Mouse (Mus musculus): ENCODE measurements around the gene Manf. TPM values are rescaled to one million over a fixed set of nuclear protein-coding genes. Genes with fewer than 3 reads are reported as not detected.
A peak's percentile ranks its signal among the peaks of the same experiment; 100 is the strongest.

The Manf gene
- polyA plus RNA-seq, 1 experiment: 59.1 TPM

DNA sequence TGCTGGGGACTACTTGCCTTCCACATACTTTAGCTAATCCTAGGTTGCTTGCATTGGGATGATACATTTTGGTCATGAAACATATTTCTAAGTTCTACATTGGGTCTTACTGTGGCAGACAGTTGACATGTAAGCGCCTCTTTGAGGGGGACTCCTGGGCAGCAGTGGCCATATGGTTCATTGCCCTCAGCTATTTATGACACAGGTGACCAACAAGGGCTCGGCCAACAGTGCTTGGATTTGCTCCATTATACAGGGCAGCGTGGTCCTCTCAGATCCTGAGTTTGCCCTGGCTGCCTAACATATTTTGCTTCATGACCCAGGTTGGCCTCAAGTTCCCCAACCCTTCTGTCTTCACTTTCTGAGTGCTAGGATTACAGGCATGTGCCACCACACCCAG lies 15.1 kb downstream of the Manf start:
- Histone ChIP-seq H3K4me3 (ENCODE audit: insufficient read depth, low read length) (no peak overlapping the region), H3K4me1 (ENCODE audit: control insufficient read depth, insufficient read depth, low read length) (no peaks in the 10 kb centered on the region; the same call in 1 of the 2 replicates), H3K27ac (ENCODE audit: insufficient read depth, low read length) (no peak overlapping the region)
- TF ChIP-seq CTCF (IDR thresholded peaks at IDR 0.05; ENCODE audit: extremely low read depth, insufficient read depth, low read length) (no peak), POLR2A (IDR thresholded peaks at IDR 0.05; ENCODE audit: extremely low read depth, insufficient read depth, low read length) (no peak)

DNA sequence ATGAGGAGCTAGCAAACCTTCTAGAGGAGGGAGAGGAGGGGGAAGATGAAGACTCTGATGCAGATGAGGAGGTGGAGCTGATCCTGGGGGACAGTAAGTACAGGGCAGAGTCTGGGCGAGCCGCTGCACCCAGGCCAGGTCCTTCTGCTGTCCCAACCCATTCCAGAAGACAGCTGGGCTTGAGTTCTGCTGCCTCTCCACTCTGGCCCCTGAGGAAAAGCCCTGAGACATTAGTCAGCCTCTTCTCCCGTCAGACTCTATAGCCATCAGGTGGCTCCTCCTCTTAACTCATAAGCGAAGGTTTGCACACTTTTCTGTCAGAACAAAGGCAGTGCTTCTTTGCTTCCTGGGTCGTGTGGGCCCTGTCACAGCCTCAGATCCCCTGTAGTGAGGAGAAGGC lies 17.6 kb downstream of the Manf start:
- Histone ChIP-seq H3K27ac (ENCODE audit: insufficient read depth, low read length) (no peak overlapping the region), H3K4me3 (ENCODE audit: insufficient read depth, low read length) (no peak overlapping the region), H3K4me1 (ENCODE audit: control insufficient read depth, insufficient read depth, low read length) (no peaks in the 10 kb centered on the region)
- TF ChIP-seq POLR2A (IDR thresholded peaks at IDR 0.05; ENCODE audit: extremely low read depth, insufficient read depth, low read length): no peak
- no peak for TF ChIP-seq CTCF (IDR thresholded peaks at IDR 0.05; ENCODE audit: extremely low read depth, insufficient read depth, low read length)

DNA sequence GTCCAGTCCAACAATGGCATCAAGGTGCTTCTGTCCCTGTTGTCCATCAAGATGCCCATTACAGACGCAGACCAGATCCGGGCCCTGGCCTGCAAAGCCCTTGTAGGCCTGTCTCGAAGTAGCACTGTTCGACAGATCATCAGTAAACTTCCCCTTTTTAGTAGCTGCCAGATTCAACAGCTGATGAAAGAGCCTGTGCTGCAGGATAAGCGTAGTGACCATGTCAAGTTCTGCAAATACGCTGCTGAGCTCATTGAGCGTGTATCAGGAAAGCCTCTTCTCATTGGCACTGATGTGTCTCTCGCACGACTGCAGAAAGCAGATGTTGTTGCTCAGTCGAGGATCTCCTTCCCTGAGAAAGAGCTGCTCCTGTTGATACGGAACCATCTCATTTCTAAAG lies 33.7 kb downstream of the Manf start:
- Histone ChIP-seq H3K27ac (ENCODE audit: insufficient read depth, low read length) (no peak overlapping the region), H3K4me1 (ENCODE audit: control insufficient read depth, insufficient read depth, low read length) (no peaks in the 10 kb centered on the region), H3K4me3 (ENCODE audit: insufficient read depth, low read length) (no peak overlapping the region)
- TF ChIP-seq CTCF (IDR thresholded peaks at IDR 0.05; ENCODE audit: extremely low read depth, insufficient read depth, low read length) (no peak), POLR2A (IDR thresholded peaks at IDR 0.05; ENCODE audit: extremely low read depth, insufficient read depth, low read length) (no peak)

DNA sequence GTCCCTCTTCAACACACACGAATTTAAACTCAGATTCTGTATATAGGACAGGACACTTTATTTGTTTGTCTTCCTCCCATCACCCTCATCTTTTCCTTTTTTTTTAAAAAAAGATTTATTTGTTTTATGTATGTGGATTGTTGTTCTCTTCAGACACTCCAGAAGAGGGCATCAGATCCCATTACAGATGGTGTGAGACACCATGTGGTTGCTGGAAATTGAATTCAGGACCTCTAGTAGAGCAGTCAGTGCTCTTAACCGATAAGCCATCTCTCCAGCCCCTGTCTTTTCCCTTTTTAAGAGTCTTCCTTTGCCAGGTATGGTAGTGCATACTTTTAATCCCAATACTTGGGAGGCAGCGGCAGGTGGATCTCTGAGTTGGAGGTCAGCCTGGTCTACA lies 35.1 kb downstream of the Manf start:
- Histone ChIP-seq H3K27ac (ENCODE audit: insufficient read depth, low read length) (no peak overlapping the region), H3K4me1 (ENCODE audit: control insufficient read depth, insufficient read depth, low read length) (no peaks in the 10 kb centered on the region), H3K4me3 (ENCODE audit: insufficient read depth, low read length) (no peak overlapping the region)
- TF ChIP-seq POLR2A (IDR thresholded peaks at IDR 0.05; ENCODE audit: extremely low read depth, insufficient read depth, low read length) (no peak), CTCF (IDR thresholded peaks at IDR 0.05; ENCODE audit: extremely low read depth, insufficient read depth, low read length) (no peak)

DNA sequence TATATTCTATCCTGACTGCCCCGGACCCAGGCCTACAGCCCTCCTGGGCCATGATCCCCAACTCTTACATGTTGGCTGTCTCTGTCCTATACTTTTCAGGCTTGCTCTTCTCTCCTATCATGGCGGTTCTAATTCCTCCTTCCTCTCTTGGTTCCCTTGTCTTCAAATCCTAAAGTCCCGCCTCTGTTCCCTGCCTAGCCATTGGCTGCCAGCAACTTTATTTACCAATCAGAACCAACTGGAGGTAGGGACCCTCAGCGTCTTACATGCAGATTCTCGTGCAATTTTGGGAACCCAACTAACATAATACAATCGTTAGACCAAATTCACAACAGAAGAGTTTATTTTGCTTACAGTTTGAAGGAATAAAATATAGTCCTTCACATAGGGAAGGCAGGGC lies 49.0 kb downstream of the Manf start:
- Histone ChIP-seq H3K27ac (ENCODE audit: insufficient read depth, low read length) (no peak overlapping the region), H3K4me3 (ENCODE audit: insufficient read depth, low read length) (no peak overlapping the region), H3K4me1 (ENCODE audit: control insufficient read depth, insufficient read depth, low read length) (no peaks in the 10 kb centered on the region)
- TF ChIP-seq CTCF (IDR thresholded peaks at IDR 0.05; ENCODE audit: extremely low read depth, insufficient read depth, low read length): no peak
- TF ChIP-seq POLR2A (IDR thresholded peaks at IDR 0.05; ENCODE audit: extremely low read depth, insufficient read depth, low read length): no peak

DNA sequence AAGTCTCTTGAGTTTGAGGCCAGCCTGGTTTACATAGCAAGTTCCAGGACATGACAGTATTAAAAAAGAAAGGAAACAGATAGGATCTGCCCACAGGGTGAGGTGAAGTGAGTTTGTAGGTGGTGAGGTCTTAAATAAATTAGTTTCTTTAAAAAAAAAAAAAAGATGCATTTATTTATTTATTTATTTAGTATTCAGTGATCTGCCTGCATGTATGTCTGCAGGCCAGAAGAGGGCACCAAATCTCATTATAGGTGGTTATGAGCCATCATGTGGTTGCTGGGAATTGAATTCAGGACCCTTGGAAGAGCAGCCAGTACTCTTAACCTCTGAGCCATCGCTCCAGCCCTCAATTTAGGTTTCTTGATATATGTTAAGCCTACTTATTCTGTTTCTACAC lies 51.2 kb downstream of the Manf start:
- H3K4me1 ChIP-seq (ENCODE audit: control insufficient read depth, insufficient read depth, low read length): no peaks in the 10 kb centered on the region
- TF ChIP-seq CTCF (IDR thresholded peaks at IDR 0.05; ENCODE audit: extremely low read depth, insufficient read depth, low read length) (no peak), POLR2A (IDR thresholded peaks at IDR 0.05; ENCODE audit: extremely low read depth, insufficient read depth, low read length) (no peak)
- no peak overlapping the region for H3K27ac ChIP-seq (ENCODE audit: insufficient read depth, low read length)
- H3K4me3 ChIP-seq (ENCODE audit: insufficient read depth, low read length): no peak overlapping the region

DNA sequence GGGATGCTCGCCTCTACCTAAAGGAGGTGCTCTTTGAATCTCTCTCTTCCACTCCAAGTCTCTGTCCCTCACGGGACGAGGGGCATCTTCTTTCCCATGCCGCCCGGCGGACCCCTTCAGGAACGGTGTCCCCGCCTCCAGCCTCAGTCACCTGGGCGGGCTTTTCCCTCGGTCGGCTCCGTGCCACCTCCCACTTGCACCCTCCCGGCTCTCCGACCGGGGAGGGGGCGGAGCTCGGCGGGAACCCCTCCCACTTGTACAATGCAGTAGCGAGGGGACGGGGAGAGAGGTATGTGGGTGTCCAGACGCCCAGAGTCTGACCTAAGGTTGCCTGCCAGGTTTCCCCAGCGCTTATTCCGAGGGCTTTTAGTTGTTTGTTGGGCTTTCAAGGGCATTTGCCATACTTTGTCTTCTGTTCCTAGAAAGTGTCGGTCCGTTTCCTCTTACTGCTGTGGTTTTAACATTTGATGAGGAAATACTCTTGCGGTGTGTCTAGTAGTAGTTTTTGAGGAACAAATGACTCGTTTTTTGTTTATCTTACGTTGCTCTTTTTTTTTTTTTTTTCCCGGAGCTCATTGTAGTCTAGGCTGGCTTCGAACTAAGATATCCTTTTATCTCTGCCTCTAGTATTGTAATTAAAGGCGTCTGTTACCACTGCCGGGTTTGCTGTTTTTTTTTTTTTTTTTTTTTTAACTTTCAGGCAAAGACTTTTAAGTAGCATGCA lies 69.2 kb downstream of the Manf start:
- TF ChIP-seq POLR2A (IDR thresholded peaks at IDR 0.05; ENCODE audit: extremely low read depth, insufficient read depth, low read length) (no peak), CTCF (IDR thresholded peaks at IDR 0.05; ENCODE audit: extremely low read depth, insufficient read depth, low read length) (no peak)
- H3K4me1 ChIP-seq (ENCODE audit: control insufficient read depth, insufficient read depth, low read length): no peaks in the 10 kb centered on the region
- peak overlapping the region; percentile 47 for H3K4me3 ChIP-seq (ENCODE audit: insufficient read depth, low read length)
- no peak overlapping the region for H3K27ac ChIP-seq (ENCODE audit: insufficient read depth, low read length)

DNA sequence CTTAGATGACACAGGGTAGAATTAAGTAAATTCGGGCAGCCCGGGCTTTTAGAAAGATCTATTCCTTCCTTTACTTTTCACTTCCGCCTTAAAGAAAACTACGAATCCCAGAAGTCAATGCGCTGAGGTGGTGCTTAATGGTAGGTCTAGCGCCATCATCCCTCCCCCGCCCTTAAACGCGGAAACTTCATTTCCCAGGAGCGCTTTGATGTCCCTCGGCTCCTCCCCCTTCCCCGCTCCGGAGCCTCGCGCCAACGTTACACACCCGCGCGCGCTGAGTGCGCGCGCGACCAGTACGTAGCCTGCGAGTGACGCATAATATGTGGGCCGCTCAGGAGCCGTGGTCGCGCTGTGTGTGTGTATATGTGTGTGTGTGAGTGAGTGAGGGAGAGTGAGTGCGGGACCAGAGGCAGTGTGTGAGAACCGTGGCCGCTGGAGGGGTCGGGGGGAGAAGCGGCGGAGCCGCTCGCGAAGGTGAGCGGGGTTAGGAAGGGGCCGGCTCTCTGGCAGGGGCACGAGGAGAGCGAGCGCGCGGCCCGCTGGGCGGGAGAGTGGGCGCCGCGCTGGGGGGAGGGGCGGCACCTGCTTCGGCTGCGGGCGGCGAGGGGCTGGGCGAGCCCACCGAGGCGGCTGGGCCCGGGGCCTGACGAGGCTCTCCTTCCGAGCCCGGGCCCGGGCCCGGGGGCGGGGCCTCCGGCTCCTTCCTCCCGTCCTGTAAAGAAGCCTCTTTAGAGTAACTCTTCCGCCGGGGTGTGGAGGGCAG lies 70.0 kb downstream of the Manf start, which contains the start of gene Dcaf1:
Dcaf1 (plus strand) TSS at position 257 of the 763 bp plus-strand sequence.
- Histone ChIP-seq H3K27ac (ENCODE audit: insufficient read depth, low read length) (no peak within 1 kb of the TSS), H3K4me1 (ENCODE audit: control insufficient read depth, insufficient read depth, low read length) (no peaks in the 10 kb centered on the region), H3K4me3 (ENCODE audit: insufficient read depth, low read length) (peak within 1 kb of the TSS; percentile 47)
- TF ChIP-seq CTCF (IDR thresholded peaks at IDR 0.05; ENCODE audit: extremely low read depth, insufficient read depth, low read length): no peak
- peak; percentile 51; the same call in 1 of the 2 replicates for TF ChIP-seq POLR2A (IDR thresholded peaks at IDR 0.05; ENCODE audit: extremely low read depth, insufficient read depth, low read length)

DNA sequence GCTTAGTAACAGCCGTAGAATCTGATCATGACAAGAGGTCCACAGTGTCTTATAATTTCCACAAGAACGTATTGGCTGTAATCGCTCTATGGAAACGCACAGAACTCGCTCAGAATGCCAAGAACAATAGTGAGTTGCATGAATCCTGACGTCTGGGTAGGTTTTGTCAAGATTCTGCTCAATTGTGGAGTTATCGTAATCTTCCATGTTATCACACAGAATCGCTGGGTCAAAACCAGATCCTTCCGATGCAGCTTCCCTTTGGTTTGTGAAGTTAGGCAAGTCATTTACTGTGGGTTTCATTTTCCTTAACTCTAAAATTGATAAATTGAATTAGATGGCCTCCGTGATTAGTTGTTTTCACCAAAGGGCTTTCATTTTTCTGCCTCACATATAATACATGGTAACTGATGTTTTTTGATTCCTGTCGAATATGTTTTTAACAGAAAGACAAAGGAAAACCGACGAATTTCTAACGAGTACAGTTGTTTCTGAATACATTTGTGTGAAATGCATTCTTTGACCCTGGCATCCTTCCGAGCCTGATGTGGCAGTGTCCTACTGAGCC lies 70.6 kb downstream of the Manf start:
- TF ChIP-seq POLR2A (IDR thresholded peaks at IDR 0.05; ENCODE audit: extremely low read depth, insufficient read depth, low read length): no peak
- TF ChIP-seq CTCF (IDR thresholded peaks at IDR 0.05; ENCODE audit: extremely low read depth, insufficient read depth, low read length): no peak
- Histone ChIP-seq H3K27ac (ENCODE audit: insufficient read depth, low read length) (no peak overlapping the region), H3K4me1 (ENCODE audit: control insufficient read depth, insufficient read depth, low read length) (no peaks in the 10 kb centered on the region), H3K4me3 (ENCODE audit: insufficient read depth, low read length) (peak overlapping the region; percentile 47)

Data from cortical plate, adult 2 months (tissue).